32 mouse cellular contexts compared by ENCODE assay signal in genomic region chr12:4694534-4694933, GRCm38 (mm10). TPM values are rescaled to one million over a fixed set of nuclear protein-coding genes. Genes with fewer than 3 reads are reported as not detected.
"Had no signal": no experiment of that assay in that cellular context is flagged by ENCODE, and none has a peak within 500 bp of the region (broad histone marks: within the 10 kb centered on the region; RNA-seq: fewer than 3 reads in every experiment).

No protein-coding gene starts in this region.

- DNase-seq: heart, postnatal 10 days; heart, postnatal 14 days; heart, postnatal 4 days; kidney, adult 11 months; kidney, adult 18-20 months; kidney, adult 2 months; kidney, adult 8-10 months; kidney, adult 9 months; kidney, postnatal 10 days; kidney, postnatal 14 days; kidney, postnatal 25 days; kidney, postnatal 36 days; kidney, postnatal 4 days; layer of hippocampus, adult 9-11 months; layer of hippocampus, postnatal 36 days had no signal

- H3K27me3 ChIP-seq: heart, embryonic 12.5 days; heart, embryonic 13.5 days; heart, embryonic 15.5 days; hindbrain, embryonic 12.5 days; hindbrain, embryonic 13.5 days; hindbrain, embryonic 15.5 days; intestine, embryonic 15.5 days; kidney, embryonic 15.5 days had no signal

- H3K4me1 ChIP-seq: heart, embryonic 15.5 days; hindbrain, embryonic 12.5 days; hindbrain, embryonic 13.5 days; hindbrain, embryonic 15.5 days; intestine, embryonic 15.5 days; kidney, embryonic 15.5 days had no signal

- H3K9ac ChIP-seq: heart, embryonic 12.5 days; heart, embryonic 13.5 days; heart, embryonic 15.5 days; hindbrain, embryonic 12.5 days; hindbrain, embryonic 13.5 days; hindbrain, embryonic 14.5 days; hindbrain, embryonic 15.5 days; intestine, embryonic 15.5 days; kidney, embryonic 15.5 days had no signal

- H3K4me3 ChIP-seq: heart, embryonic 12.5 days; heart, embryonic 13.5 days; heart, embryonic 15.5 days; hindbrain, embryonic 10.5 days; hindbrain, embryonic 12.5 days; hindbrain, embryonic 13.5 days; hindbrain, embryonic 15.5 days; intestine, embryonic 15.5 days; kidney, embryonic 15.5 days; layer of hippocampus, adult 2 months; left cerebral cortex, adult 2 months had no signal

- H3K27ac ChIP-seq: heart, embryonic 13.5 days; heart, embryonic 15.5 days; hindbrain, embryonic 10.5 days; hindbrain, embryonic 12.5 days; hindbrain, embryonic 13.5 days; hindbrain, embryonic 14.5 days; hindbrain, embryonic 15.5 days; hindbrain, postnatal 0 days; intestine, embryonic 15.5 days; kidney, embryonic 15.5 days; kidney, postnatal 0 days; layer of hippocampus, adult 2 months; left cerebral cortex, adult 2 months had no signal

- H3K9me3 ChIP-seq: heart, embryonic 12.5 days; heart, embryonic 13.5 days; heart, embryonic 15.5 days; hindbrain, embryonic 10.5 days; hindbrain, embryonic 12.5 days; hindbrain, embryonic 13.5 days; hindbrain, embryonic 15.5 days; intestine, embryonic 15.5 days; kidney, embryonic 15.5 days had no signal

RNA-seq across cellular contexts. Expression of gene Fam228a, which starts 43.7 kb away (rescaled TPM):
- total RNA-seq: heart, postnatal 4 days; hematopoietic stem cell, adult 5-6 weeks had no signal
- polyA plus RNA-seq: intestine, postnatal 0 days; large intestine, adult 2 months had no signal
